Mouse (Mus musculus) right cerebral cortex, adult 2 months (tissue): ENCODE results near the gene Igfbp3.
"Not testable (repeated sequence)": the region's sequence is repeated elsewhere in the genome, so short reads cannot be mapped to it uniquely, and the experiment has no call there.

ENCODE experiments used
- DNase-seq, 2 experiments: peaks; one replicate each; pipeline ENCODE4 v3.0.0; 2021 to 2022; ENCODE audit warnings: low spot score in 2 of 2

The Igfbp3 gene

GRCm38 (mm10) chr11:7213501-7214341 lies at the start of gene Igfbp3:
TSS of gene Igfbp3 (minus strand) at chr11:7213923.
- peak; percentile 81 to 82 for DNase-seq

GRCm38 (mm10) chr11:7250870-7251269 lies 37.1 kb upstream of the Igfbp3 start:
- no peak for DNase-seq

GRCm38 (mm10) chr11:7250415-7250814 lies 36.7 kb upstream of the Igfbp3 start:
- DNase-seq: no peak

GRCm38 (mm10) chr11:7244782-7245181 lies 31.1 kb upstream of the Igfbp3 start:
- DNase-seq: no peak

GRCm38 (mm10) chr11:7239041-7239740 lies 25.5 kb upstream of the Igfbp3 start:
- no peak for DNase-seq

GRCm38 (mm10) chr11:7238546-7238945 lies 24.8 kb upstream of the Igfbp3 start:
- DNase-seq: no peak

GRCm38 (mm10) chr11:7237712-7238111 lies 24.0 kb upstream of the Igfbp3 start:
- peak in 1 of 2 experiments; percentile 12 for DNase-seq

- DNase-seq: no peak
Measured at GRCm38 (mm10) chr11:7236751-7237150, 23.0 kb upstream of the Igfbp3 start.

- no peak for DNase-seq
Measured at GRCm38 (mm10) chr11:7234981-7235609, 21.4 kb upstream of the Igfbp3 start.

- no peak for DNase-seq
Measured at GRCm38 (mm10) chr11:7234436-7234835, 20.7 kb upstream of the Igfbp3 start.

- DNase-seq: no peak
Measured at GRCm38 (mm10) chr11:7233333-7233732, 19.6 kb upstream of the Igfbp3 start.

GRCm38 (mm10) chr11:7231958-7232357 lies 18.2 kb upstream of the Igfbp3 start:
- DNase-seq: no peak

- DNase-seq: no peak
Measured at GRCm38 (mm10) chr11:7230000-7230399, 16.3 kb upstream of the Igfbp3 start.

- no peak for DNase-seq
Measured at GRCm38 (mm10) chr11:7228107-7228506, 14.4 kb upstream of the Igfbp3 start.

GRCm38 (mm10) chr11:7226810-7227550 lies 13.3 kb upstream of the Igfbp3 start:
- DNase-seq: no peak

GRCm38 (mm10) chr11:7226200-7226599 lies 12.5 kb upstream of the Igfbp3 start:
- DNase-seq: peak; percentile 31 to 38

- DNase-seq: not testable (repeated sequence)
Measured at GRCm38 (mm10) chr11:7221826-7222225, 8.1 kb upstream of the Igfbp3 start.

- DNase-seq: peak; percentile 72 to 74
Measured at GRCm38 (mm10) chr11:7215703-7216102, 2.0 kb upstream of the Igfbp3 start.

- peak; percentile 73 to 79 for DNase-seq
Measured at GRCm38 (mm10) chr11:7214761-7215160, 1.0 kb upstream of the Igfbp3 start.

- no peak for DNase-seq
Measured at GRCm38 (mm10) chr11:7214342-7214660, 578 bp upstream of the Igfbp3 start.

GRCm38 (mm10) chr11:7213161-7213500 lies 592 bp downstream of the Igfbp3 start:
- no peak for DNase-seq
